Mouse (Mus musculus): Measurements from ENCODE around the gene Tbx6.
A peak's percentile ranks its signal among the peaks of the same experiment; 100 is the strongest.

The Tbx6 gene

DNA sequence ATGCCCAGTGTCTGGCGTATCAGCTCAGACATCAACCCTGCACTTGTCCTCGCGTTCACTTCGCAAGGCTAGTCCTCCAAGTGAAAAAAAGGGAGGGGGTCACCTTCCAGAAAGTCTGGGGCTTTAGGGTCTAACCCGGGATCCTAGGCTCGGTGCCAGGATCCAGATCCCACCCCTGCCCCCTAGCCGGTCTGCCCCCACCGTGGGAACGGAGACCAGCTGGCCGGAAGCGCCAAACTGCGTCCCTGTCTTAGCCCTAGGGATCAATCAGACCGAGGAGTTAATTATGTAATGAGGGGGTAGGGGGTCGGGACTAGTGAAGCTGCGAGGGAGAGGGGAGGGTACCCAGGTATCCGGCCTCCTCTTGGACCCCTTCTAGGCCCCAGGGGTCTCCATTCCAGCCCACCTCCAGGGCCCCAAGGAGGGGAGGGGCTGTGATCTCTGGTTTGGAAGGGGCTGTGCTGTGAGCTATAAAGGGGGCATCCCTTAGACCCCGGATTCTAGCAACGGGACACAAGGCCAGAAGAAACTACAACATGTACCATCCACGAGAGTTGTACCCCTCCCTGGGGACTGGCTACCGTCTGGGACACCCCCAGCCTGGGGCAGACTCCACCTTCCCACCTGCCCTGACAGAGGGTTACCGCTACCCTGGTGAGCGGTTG, at the start of gene Tbx6:
Tbx6 (plus strand) TSS at position 513 of the 665 bp plus-strand sequence.
- DNase-seq (ENCODE audit: low spot score in 2 of 2), result no peak

- DNase-seq (ENCODE audit: low spot score in 2 of 2), result no peak
Measured at GRCm38 (mm10) chr7:126736122-126736521, 45.2 kb upstream of the Tbx6 start.

GRCm38 (mm10) chr7:126739551-126739950, 41.7 kb upstream of the Tbx6 start:
- peak in 1 of 2 experiments; percentile 83 for DNase-seq (ENCODE audit: low spot score in 2 of 2)

GRCm38 (mm10) chr7:126740132-126740735, 41.0 kb upstream of the Tbx6 start:
- no peak for DNase-seq (ENCODE audit: low spot score in 2 of 2)

- DNase-seq (ENCODE audit: low spot score in 2 of 2), result no peak
Measured at GRCm38 (mm10) chr7:126740977-126741376, 40.3 kb upstream of the Tbx6 start.

GRCm38 (mm10) chr7:126741452-126741851, 39.8 kb upstream of the Tbx6 start:
- DNase-seq (ENCODE audit: low spot score in 2 of 2), result no peak

DNA sequence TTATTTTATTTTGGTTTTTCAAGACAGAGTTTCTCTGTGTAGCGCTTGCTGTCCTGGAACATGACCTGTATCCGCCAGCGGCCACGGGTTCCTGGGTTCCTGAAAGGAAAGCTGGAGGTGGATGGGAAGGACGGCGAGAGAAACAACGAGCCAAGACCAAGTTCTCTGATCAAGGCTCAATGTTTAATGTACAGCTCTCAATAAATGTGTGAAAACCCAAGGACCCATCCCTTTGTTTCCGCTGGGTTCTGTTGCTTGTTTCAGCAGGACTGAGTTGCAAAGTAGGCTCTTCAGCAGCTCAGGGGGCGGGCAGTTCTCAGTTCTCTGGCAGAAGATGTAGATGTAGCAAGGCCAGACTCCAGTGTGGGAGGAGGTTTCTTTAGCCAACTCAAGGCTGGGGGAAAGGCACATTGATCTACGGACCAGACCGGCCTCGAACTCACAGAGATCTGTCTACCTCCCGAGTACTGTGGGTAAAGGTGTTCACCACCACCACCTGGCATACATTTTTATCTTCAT, 39.3 kb upstream of the Tbx6 start:
- DNase-seq (ENCODE audit: low spot score in 2 of 2), result no peak

- no peak for DNase-seq (ENCODE audit: low spot score in 2 of 2)
Measured at GRCm38 (mm10) chr7:126746066-126746465, 35.2 kb upstream of the Tbx6 start.

DNA sequence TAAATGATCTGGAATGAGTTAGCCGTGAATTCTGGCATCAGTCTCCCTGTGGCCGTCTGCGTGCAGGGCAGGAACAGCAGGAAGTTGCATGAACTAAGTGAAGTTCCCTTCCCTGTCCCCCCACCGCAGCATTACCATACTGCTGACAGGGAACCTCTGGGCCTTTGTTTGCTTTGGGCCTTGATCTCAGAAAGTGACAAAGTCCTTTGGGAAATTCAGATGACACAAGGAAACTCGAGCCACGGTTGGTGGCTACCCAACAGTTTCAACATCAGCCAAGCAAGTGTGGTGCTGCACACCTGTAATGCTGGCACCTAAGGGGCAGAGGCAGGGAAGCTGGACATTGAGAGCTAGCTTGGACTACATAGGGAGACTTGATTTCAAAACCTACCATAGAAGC, 34.5 kb upstream of the Tbx6 start:
- DNase-seq (ENCODE audit: low spot score in 2 of 2), result no peak

DNA sequence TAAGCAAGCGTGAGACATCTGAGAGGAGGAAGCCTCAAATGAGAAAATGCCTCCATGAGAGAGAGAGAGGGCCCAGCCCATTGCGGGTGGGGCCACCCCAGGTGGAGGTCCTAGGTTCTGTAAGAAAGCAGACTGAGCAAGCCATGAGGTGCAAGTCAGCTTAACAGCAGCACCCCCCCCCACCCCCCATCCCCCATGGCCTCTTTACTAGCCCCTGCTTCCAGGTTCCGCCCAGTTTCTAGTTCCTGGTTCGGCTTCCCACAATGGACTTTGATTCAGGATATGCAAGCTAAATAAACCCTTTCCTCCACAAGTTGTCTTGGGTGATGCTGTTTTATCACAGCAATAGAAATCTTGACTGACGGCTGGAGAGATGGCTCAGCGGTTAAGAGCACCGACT, 32.5 kb upstream of the Tbx6 start:
- DNase-seq (ENCODE audit: low spot score in 2 of 2), result no peak

- no peak for DNase-seq (ENCODE audit: low spot score in 2 of 2)
Measured at GRCm38 (mm10) chr7:126749582-126750343, 31.5 kb upstream of the Tbx6 start.

DNA sequence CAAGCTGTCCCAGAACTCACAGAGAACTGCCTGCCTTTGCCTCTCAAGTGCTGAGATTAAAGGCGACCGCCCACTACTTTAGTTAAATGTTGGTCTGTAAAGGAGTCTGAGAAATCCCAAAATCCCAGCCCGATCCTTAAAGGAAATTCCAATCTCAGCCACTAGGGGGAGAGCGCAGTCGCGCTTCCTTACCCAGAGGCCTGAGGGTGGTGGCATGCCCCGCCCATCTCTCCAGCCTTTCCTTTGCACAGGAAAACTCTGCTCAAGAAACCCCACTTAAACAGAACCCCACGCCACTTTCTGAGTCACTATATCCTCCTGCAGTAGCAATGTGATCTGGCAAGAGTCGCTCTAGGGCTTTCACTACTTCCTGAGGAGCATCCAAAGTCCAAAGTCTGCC, 26.4 kb upstream of the Tbx6 start:
- DNase-seq (ENCODE audit: low spot score in 2 of 2), result peak; percentile 70 to 82

DNA sequence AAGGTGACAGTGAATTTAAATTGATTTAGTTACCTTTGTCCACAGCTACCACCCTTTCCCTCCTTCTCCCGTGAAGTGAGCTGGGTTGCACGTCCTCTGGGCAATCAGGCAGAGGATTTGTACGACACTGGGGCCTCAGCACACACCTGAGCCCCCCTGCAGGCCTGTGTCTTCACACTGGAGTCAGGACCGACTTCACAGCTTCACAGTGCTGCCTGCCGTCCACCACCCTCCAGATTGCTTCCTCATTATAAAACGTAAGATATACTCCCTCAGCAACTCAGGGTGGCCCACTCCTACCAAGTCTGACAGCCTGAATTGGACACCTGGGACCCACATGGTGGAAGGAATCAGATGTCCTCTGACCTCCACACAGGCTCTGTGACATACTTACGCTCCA, 22.7 kb upstream of the Tbx6 start:
- DNase-seq (ENCODE audit: low spot score in 2 of 2), result no peak

DNA sequence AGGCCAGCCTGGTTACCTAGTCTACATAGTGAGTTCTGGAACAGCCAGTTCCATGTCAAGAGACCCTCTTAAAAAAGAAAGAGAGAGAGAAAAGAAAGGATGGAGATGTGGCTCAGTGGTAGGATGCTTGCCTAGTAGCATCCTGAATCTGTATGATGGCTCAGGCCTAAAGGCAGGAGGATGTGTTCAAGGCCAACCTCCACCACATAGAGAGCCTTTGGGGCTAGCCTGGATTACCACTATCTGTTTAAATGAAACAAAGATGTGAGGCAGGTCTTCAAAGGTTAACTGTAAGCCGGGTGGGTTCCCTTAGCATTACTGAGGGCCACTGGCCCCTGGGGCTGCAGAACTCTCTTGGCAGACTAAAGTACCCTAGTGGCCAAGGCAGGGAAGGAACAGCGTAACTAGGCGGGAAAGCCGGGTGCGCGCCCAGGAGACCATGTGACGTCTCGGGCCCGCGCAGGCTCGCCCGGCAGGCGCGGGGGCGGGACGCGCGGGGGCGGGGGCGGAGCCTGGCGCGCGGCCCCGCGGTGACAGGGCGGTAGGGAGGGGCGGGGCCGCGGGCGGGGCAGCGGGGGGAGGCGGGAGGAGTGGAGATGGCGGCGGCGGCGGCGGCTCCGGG, 22.1 kb upstream of the Tbx6 start, which contains the start of gene Mapk3:
Mapk3 (plus strand) TSS at position 552 of the 622 bp plus-strand sequence.
- DNase-seq (ENCODE audit: low spot score in 2 of 2), result peak; percentile 76 to 87

- DNase-seq (ENCODE audit: low spot score in 2 of 2), result no peak
Measured at GRCm38 (mm10) chr7:126759672-126760390, 21.5 kb upstream of the Tbx6 start.

DNA sequence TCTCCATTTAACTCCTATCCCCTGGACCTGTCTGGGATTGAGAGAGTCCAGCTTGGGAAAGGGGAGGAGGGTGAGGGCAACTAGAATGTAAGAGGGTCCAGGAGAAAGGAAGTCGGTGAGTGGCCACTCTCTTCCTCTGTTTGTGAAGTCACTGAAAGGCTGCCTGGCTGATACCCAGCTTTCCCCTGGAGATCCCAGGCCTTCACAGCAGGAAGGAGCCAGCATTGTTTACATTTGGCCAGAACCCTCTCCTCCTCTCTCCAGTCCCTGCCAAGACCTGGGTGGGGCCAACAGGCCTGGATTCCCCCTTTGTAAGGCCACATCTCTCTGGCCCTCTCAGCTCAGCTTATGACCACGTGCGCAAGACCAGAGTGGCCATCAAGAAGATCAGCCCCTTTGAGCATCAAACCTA, 20.9 kb upstream of the Tbx6 start:
- DNase-seq (ENCODE audit: low spot score in 2 of 2), result no peak

GRCm38 (mm10) chr7:126760956-126761355, 20.3 kb upstream of the Tbx6 start:
- DNase-seq (ENCODE audit: low spot score in 2 of 2), result no peak

GRCm38 (mm10) chr7:126761529-126762067, 19.7 kb upstream of the Tbx6 start:
- DNase-seq (ENCODE audit: low spot score in 2 of 2), result no peak

- DNase-seq (ENCODE audit: low spot score in 2 of 2), result peak; percentile 64 to 86
Measured at GRCm38 (mm10) chr7:126762471-126763008, 18.7 kb upstream of the Tbx6 start.

DNA sequence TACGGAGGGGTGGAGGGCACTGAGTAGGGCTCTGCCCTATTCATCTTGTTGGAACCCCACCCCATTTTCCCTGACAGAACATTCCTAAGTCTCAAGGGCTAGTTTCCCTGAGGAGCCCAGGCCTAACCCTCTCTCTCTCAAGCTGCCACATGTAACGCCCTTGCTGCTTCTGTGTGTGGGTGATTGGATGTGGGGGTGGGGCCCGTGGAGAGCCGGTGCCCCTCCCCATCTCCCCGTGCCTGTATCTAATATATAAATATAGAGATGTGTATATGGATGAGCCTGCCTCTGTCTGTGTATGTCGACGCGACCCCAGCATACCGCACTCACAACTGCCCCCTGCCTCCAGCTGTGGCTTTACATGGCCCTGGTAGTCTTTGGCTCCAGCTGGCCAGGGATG, 15.7 kb upstream of the Tbx6 start:
- DNase-seq (ENCODE audit: low spot score in 2 of 2), result no peak

DNA sequence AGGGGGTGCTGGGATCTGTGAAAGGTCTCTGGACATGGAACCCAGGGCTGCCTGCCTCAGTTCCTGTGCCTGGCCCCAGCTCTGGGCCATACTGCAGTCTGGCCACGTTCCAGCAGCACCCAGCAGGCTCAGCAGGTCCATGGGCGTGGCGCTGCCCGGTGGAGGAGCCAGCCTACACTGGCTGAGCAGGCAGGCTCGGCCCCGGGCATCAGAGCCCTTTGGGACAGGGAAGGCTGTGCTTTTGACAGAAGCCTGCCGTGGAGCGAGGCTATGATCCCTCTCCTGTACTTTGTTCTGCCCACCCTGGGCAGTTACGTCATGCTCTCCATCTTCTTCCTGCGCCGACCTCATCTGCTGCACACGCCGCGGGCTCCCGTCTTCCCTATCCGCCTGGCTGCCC, 15.1 kb upstream of the Tbx6 start, which contains the start of gene Gdpd3:
Gdpd3 (plus strand) TSS at position 134 of the 400 bp plus-strand sequence.
- no peak for DNase-seq (ENCODE audit: low spot score in 2 of 2)

Data from frontal cortex, postnatal 36 days (tissue).